Mouse (Mus musculus) C2C12 (cell line): ENCODE results near the gene AF366264.

Experiments used
- CEBPB ChIP-seq: IDR thresholded peaks from one replicate; pipeline ENCODE4 v1.6.1; 2011; ENCODE audit warnings: low read depth, mild to moderate bottlenecking, control low read depth, moderate library complexity
- CTCF ChIP-seq: IDR thresholded peaks from one replicate; pipeline ENCODE4 v1.5.1; 2011; ENCODE audit not compliant: control insufficient read depth, insufficient read depth, insufficient read length
- FOSL1 ChIP-seq: IDR thresholded peaks from one replicate; pipeline ENCODE4 v1.8.0; 2011; ENCODE audit warnings: mild to moderate bottlenecking, low read length; ENCODE audit not compliant: poor library complexity, insufficient read depth, severe bottlenecking
- MAX ChIP-seq: IDR thresholded peaks from one replicate; pipeline ENCODE4 v1.6.1; 2011; ENCODE audit warnings: mild to moderate bottlenecking, control low read depth
- MYOD1 ChIP-seq: IDR thresholded peaks from one replicate; pipeline ENCODE4 v1.6.1; 2011; ENCODE audit warnings: low read depth; ENCODE audit not compliant: control insufficient read depth, insufficient read length
- MYOG ChIP-seq: IDR thresholded peaks from one replicate; pipeline ENCODE4 v1.6.1; 2011; ENCODE audit not compliant: control insufficient read depth, insufficient read length; ENCODE audit errors: extremely low read depth
- USF1 ChIP-seq: IDR thresholded peaks from one replicate; pipeline ENCODE4 v1.6.1; 2011; ENCODE audit warnings: low read depth, mild to moderate bottlenecking, control low read depth, moderate library complexity

GRCm38 (mm10) chr8:13785764-13786299 lies 52.4 kb downstream of the AF366264 start:
- TF ChIP-seq CTCF: peak; percentile 84
- TF ChIP-seq MYOG: no peak
- no peak for TF ChIP-seq CEBPB
- no peak for TF ChIP-seq USF1
- no peak for TF ChIP-seq MAX
- no peak for TF ChIP-seq MYOD1
- TF ChIP-seq FOSL1: no peak
